Mouse (Mus musculus): ENCODE data around the gene Snx33. TPM values are rescaled to one million over a fixed set of nuclear protein-coding genes. Genes with fewer than 3 reads are reported as not detected.
A peak's percentile ranks its signal among the peaks of the same experiment; 100 is the strongest.

Gene Snx33
- polyA plus RNA-seq, 1 experiment from 2014 or later: 9.5 TPM

DNA sequence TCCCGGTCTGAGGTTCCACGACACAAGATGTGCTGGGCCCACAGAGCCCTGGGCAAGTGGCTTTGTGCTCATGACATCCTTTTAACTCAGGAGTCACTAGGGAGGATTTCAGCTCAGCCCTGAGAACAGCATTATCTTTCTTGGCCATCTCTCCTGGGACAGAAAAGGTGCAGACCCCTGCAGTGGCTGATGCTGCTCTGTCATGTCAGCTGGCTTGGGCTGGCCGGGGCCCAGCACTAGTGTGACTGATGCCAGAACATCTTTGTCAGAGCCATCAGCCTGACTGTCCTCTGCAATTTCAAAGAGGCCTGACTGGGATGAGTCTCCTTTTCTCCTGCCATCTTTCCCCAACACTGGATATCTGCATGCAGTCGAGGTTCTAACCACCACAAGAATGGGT lies 45.9 kb downstream of the Snx33 start:
- ATAC-seq (ENCODE audit: insufficient number of reproducible peaks, insufficient read depth, low FRiP score, low read depth): no peak

GRCm38 (mm10) chr9:56881539-56882082 lies 46.6 kb downstream of the Snx33 start:
- Histone ChIP-seq H3K9ac (replicated peaks; ENCODE audit: low read depth, low read length) (no peak overlapping the region), H3K4me2 (replicated peaks; ENCODE audit: low read depth, low read length) (no peak overlapping the region), H3K27ac (ENCODE audit: low read length) (0 out of 2 replicates have a peak overlapping the region, but pooled peaks have one; percentile 21), H3K4me3 (ENCODE audit: low read depth, low read length) (no peak overlapping the region), H3K27me3 (ENCODE audit: control insufficient read depth, insufficient read depth, low read length) (no peaks in the 10 kb centered on the region), H3K36me3 (ENCODE audit: control insufficient read depth, insufficient read depth, low read length) (peaks cover 16% of the 10 kb centered on the region; the same call in 1 of the 2 replicates), H3K9me3 (ENCODE audit: control insufficient read depth, low read depth, low read length) (no peaks in the 10 kb centered on the region), H3K4me1 (ENCODE audit: control insufficient read depth, insufficient read depth, low read length) (peaks cover 11% of the 10 kb centered on the region; the same call in 1 of the 2 replicates)
- 47% methylated on average over 3 of the region's 3 CpGs for WGBS
- no peak for ATAC-seq (ENCODE audit: insufficient number of reproducible peaks, insufficient read depth, low FRiP score, low read depth)

More for the DNA sequence above, 45.9 kb downstream of the Snx33 start:
- H3K9ac ChIP-seq (replicated peaks; ENCODE audit: low read depth, low read length): no peak overlapping the region
- H3K36me3 ChIP-seq (ENCODE audit: control insufficient read depth, insufficient read depth, low read length): peaks cover 22% of the 10 kb centered on the region; the same call in 1 of the 2 replicates
- no peaks in the 10 kb centered on the region for H3K27me3 ChIP-seq (ENCODE audit: control insufficient read depth, insufficient read depth, low read length)
- H3K27ac ChIP-seq (ENCODE audit: low read length): peak overlapping the region; percentile 22; the same call in 1 of the 2 replicates
- H3K4me1 ChIP-seq (ENCODE audit: control insufficient read depth, insufficient read depth, low read length): peaks cover 6% of the 10 kb centered on the region; the same call in 1 of the 2 replicates
- WGBS: 52% methylated on average over 4 of the region's 4 CpGs
- no peak overlapping the region for H3K4me2 ChIP-seq (replicated peaks; ENCODE audit: low read depth, low read length)
- no peaks in the 10 kb centered on the region for H3K9me3 ChIP-seq (ENCODE audit: control insufficient read depth, low read depth, low read length)
- no peak overlapping the region for H3K4me3 ChIP-seq (ENCODE audit: low read depth, low read length)

DNA sequence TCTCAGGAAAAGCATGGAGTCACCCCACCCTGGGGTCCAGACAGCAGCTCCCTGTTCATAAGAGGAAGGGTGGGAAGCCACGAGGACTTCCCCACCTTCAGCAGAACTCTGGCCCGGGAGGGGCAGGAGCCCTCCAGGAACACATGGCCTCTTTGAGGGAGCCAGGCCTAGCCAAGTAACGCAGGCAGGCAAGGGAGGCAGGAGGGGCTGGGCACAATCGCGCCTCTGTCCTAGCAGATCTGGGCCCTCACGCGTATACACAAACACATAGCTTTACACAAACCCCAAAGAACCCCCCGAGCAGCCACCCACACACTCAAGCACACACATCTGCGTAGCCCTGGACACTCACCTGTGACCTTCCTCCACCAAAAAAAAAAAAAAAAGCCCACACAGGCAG lies 47.4 kb downstream of the Snx33 start:
- H3K4me3 ChIP-seq (ENCODE audit: low read depth, low read length): no peak overlapping the region
- H3K36me3 ChIP-seq (ENCODE audit: control insufficient read depth, insufficient read depth, low read length): 0 out of 2 replicates have a peak, but pooled peaks cover 10% of the 10 kb centered on the region
- no peak overlapping the region for H3K4me2 ChIP-seq (replicated peaks; ENCODE audit: low read depth, low read length)
- no peak overlapping the region for H3K9ac ChIP-seq (replicated peaks; ENCODE audit: low read depth, low read length)
- H3K4me1 ChIP-seq (ENCODE audit: control insufficient read depth, insufficient read depth, low read length): peaks cover 16% of the 10 kb centered on the region; the same call in 1 of the 2 replicates
- H3K9me3 ChIP-seq (ENCODE audit: control insufficient read depth, low read depth, low read length): no peaks in the 10 kb centered on the region
- peak overlapping the region; percentile 55; the same call in 1 of the 2 replicates for H3K27ac ChIP-seq (ENCODE audit: low read length)
- H3K27me3 ChIP-seq (ENCODE audit: control insufficient read depth, insufficient read depth, low read length): no peaks in the 10 kb centered on the region
- WGBS: 34% methylated on average over 9 of the region's 9 CpGs
- ATAC-seq (ENCODE audit: insufficient number of reproducible peaks, insufficient read depth, low FRiP score, low read depth): no peak; the same call in 1 of the 2 replicates

DNA sequence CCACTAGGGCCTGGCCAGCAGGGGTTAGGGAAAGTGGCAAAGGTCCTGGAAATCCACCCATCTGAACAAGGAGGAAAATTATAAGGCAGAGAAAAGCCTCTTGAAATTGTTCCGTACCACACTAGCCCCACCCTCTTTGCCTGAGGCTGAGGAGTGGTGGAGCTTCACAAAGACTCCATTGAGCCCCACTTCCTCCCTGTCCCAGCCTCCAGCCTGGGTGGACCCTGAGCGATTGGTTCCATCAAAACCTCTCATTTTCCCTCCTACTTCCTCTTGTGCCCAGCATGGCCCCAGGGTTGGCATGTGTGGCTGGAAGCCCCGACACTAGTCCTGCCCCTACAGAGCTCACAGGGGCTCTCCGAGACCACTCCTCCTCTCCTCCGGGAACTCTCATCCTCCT lies 50.9 kb downstream of the Snx33 start:
- Histone ChIP-seq H3K27me3 (ENCODE audit: control insufficient read depth, insufficient read depth, low read length) (no peaks in the 10 kb centered on the region), H3K4me3 (ENCODE audit: low read depth, low read length) (no peak overlapping the region), H3K4me1 (ENCODE audit: control insufficient read depth, insufficient read depth, low read length) (peaks cover 17% of the 10 kb centered on the region; the same call in 1 of the 2 replicates), H3K9me3 (ENCODE audit: control insufficient read depth, low read depth, low read length) (no peaks in the 10 kb centered on the region), H3K9ac (replicated peaks; ENCODE audit: low read depth, low read length) (no peak overlapping the region), H3K36me3 (ENCODE audit: control insufficient read depth, insufficient read depth, low read length) (no peaks in the 10 kb centered on the region), H3K27ac (ENCODE audit: low read length) (0 out of 2 replicates have a peak overlapping the region, but pooled peaks have one; percentile 44), H3K4me2 (replicated peaks; ENCODE audit: low read depth, low read length) (no peak overlapping the region)
- ATAC-seq (ENCODE audit: insufficient number of reproducible peaks, insufficient read depth, low FRiP score, low read depth): no peak
- WGBS: 72% methylated on average over 5 of the region's 5 CpGs

DNA sequence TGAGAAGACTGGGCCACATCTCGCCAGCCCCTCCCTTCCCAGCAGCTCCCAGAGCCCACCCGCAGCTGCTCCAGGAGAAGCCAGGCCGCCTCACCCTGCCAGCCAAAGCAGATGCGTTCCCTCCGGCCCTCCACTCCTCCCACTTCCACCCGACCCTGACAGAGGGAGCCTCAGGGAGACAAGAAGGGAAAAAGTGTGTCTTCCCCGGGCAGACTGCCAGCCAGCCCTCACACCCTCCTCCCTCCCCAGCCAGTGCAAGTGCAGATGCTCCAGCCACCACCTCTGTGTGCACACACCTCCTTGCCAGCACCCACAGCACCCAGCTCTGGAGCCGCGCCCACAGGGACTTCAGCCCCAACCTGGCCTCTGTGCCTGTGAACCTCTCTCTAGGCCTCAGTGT lies 51.4 kb downstream of the Snx33 start:
- ATAC-seq (ENCODE audit: insufficient number of reproducible peaks, insufficient read depth, low FRiP score, low read depth): peak; percentile 25; the same call in 1 of the 2 replicates
- Histone ChIP-seq H3K36me3 (ENCODE audit: control insufficient read depth, insufficient read depth, low read length) (no peaks in the 10 kb centered on the region), H3K4me1 (ENCODE audit: control insufficient read depth, insufficient read depth, low read length) (peaks cover 18% of the 10 kb centered on the region; the same call in 1 of the 2 replicates), H3K27me3 (ENCODE audit: control insufficient read depth, insufficient read depth, low read length) (no peaks in the 10 kb centered on the region), H3K9ac (replicated peaks; ENCODE audit: low read depth, low read length) (no peak overlapping the region), H3K9me3 (ENCODE audit: control insufficient read depth, low read depth, low read length) (no peaks in the 10 kb centered on the region), H3K27ac (ENCODE audit: low read length) (peak overlapping the region; percentile 44; the same call in 1 of the 2 replicates), H3K4me2 (replicated peaks; ENCODE audit: low read depth, low read length) (no peak overlapping the region), H3K4me3 (ENCODE audit: low read depth, low read length) (no peak overlapping the region)
- 32% methylated on average over 7 of the region's 9 CpGs for WGBS

DNA sequence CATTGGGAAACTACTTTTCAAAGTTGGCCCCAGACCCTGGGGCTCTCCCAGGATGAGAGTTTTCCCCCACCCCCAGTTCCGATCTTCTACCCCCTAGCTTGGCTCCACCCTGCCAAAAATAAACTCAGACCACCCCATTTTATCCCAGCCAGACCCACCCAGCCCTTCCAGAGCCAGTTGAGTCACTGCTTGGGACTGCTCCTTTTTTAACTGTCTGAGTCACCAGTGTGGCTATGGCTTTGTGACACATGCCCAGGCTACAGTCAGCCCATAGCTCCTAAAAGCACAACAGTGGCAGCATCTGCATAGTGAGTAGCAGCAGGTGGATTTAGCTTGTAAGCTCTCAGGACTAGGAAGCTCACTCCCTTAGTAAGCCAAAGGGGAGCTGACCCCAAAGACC lies 55.1 kb downstream of the Snx33 start:
- Histone ChIP-seq H3K4me1 (ENCODE audit: control insufficient read depth, insufficient read depth, low read length) (peaks cover 41% of the 10 kb centered on the region), H3K36me3 (ENCODE audit: control insufficient read depth, insufficient read depth, low read length) (no peaks in the 10 kb centered on the region), H3K27me3 (ENCODE audit: control insufficient read depth, insufficient read depth, low read length) (no peaks in the 10 kb centered on the region), H3K4me2 (replicated peaks; ENCODE audit: low read depth, low read length) (no peak overlapping the region), H3K9me3 (ENCODE audit: control insufficient read depth, low read depth, low read length) (no peaks in the 10 kb centered on the region), H3K9ac (replicated peaks; ENCODE audit: low read depth, low read length) (no peak overlapping the region), H3K27ac (ENCODE audit: low read length) (no peak overlapping the region; the same call in 1 of the 2 replicates), H3K4me3 (ENCODE audit: low read depth, low read length) (no peak overlapping the region)
- WGBS: 48% methylated on average over 1 of the region's 1 CpGs
- no peak for ATAC-seq (ENCODE audit: insufficient number of reproducible peaks, insufficient read depth, low FRiP score, low read depth)

- WGBS: 81% methylated on average over 5 of the region's 5 CpGs
- H3K4me2 ChIP-seq (replicated peaks; ENCODE audit: low read depth, low read length): no peak overlapping the region
- H3K4me1 ChIP-seq (ENCODE audit: control insufficient read depth, insufficient read depth, low read length): peaks cover 49% of the 10 kb centered on the region
- H3K9ac ChIP-seq (replicated peaks; ENCODE audit: low read depth, low read length): no peak overlapping the region
- H3K9me3 ChIP-seq (ENCODE audit: control insufficient read depth, low read depth, low read length): no peaks in the 10 kb centered on the region
- ATAC-seq (ENCODE audit: insufficient number of reproducible peaks, insufficient read depth, low FRiP score, low read depth): no peak
- no peaks in the 10 kb centered on the region for H3K36me3 ChIP-seq (ENCODE audit: control insufficient read depth, insufficient read depth, low read length)
- H3K4me3 ChIP-seq (ENCODE audit: low read depth, low read length): no peak overlapping the region
- H3K27ac ChIP-seq (ENCODE audit: low read length): no peak overlapping the region
- no peaks in the 10 kb centered on the region for H3K27me3 ChIP-seq (ENCODE audit: control insufficient read depth, insufficient read depth, low read length)
Observed at GRCm38 (mm10) chr9:56872105-56872903, 55.9 kb downstream of the Snx33 start.

- Histone ChIP-seq H3K4me1 (ENCODE audit: control insufficient read depth, insufficient read depth, low read length) (peaks cover 46% of the 10 kb centered on the region), H3K27ac (ENCODE audit: low read length) (peak overlapping the region; percentile 21; the same call in 1 of the 2 replicates), H3K4me3 (ENCODE audit: low read depth, low read length) (no peak overlapping the region), H3K36me3 (ENCODE audit: control insufficient read depth, insufficient read depth, low read length) (no peaks in the 10 kb centered on the region), H3K9ac (replicated peaks; ENCODE audit: low read depth, low read length) (no peak overlapping the region), H3K4me2 (replicated peaks; ENCODE audit: low read depth, low read length) (no peak overlapping the region), H3K27me3 (ENCODE audit: control insufficient read depth, insufficient read depth, low read length) (no peaks in the 10 kb centered on the region), H3K9me3 (ENCODE audit: control insufficient read depth, low read depth, low read length) (no peaks in the 10 kb centered on the region)
- WGBS: 31% methylated on average over 5 of the region's 5 CpGs
- no peak for ATAC-seq (ENCODE audit: insufficient number of reproducible peaks, insufficient read depth, low FRiP score, low read depth)
Observed at GRCm38 (mm10) chr9:56871191-56871590, 57.0 kb downstream of the Snx33 start.

Data from stomach, embryonic 14.5 days (tissue).